Mouse (Mus musculus) ES-CJ7 (cell line): ENCODE data around the gene Tln2.
A peak's percentile ranks its signal among the peaks of the same experiment; 100 is the strongest.

Experiments
- DNase-seq: peaks from one replicate; pipeline ENCODE4 v3.0.0; 2011; ENCODE audit warnings: low read depth, low spot score

Tln2 gene

DNA sequence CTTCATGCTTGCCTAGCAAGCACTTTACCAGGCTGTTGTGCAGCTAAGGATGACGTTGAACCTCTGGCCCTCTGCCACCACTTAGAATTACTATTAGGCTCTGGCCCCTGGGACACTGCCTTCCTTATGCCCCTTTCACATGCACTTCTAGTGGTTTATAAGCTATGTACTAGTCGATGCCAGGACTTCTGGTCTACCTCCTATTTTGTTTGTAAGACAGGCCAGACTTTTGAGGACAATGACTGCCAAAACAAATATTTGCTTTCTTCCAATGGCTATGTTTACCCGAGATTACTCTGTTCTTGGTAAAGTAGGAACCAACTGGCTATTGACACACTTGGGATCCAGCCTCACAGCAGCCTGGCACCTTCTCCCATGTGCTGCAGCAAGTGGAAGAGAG is 82.1 kb downstream of the Tln2 start:
- DNase-seq = no peak

GRCm38 (mm10) chr9:67476184-67476583 is 83.3 kb downstream of the Tln2 start:
- no peak for DNase-seq

DNA sequence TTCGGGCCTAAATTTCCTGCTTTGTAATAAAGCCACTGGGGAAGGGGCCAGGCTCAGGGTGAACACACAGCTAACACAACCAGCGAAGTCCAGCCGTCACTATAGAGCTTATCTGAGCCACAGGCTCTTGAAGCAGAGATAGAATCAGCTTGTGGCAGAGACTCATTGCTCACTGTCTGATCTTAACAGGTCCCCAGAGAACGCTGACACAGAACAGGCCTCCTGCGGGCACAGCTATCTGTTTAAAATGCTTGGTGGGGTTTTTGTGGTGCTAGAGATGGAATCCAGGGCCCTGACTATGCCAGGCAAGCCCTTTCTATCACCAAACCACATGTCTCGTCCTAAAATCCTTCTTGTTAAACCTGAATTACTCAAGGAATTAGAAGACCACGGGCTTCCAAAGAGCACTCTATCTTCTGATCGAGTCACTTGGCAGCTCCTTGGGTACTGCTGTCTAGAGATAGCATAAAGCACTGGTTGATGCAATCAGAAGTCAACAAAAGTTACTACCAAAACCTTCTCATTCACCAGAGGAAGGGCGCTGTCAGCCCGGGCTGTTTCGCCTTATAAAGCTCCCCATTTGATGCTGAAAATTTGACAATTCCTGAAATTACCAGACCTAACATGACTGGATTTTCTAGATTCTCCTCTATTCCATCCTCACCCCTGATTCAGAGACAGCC is 95.9 kb downstream of the Tln2 start:
- DNase-seq = no peak

GRCm38 (mm10) chr9:67441484-67441883 is 118.0 kb downstream of the Tln2 start:
- DNase-seq = no peak

DNA sequence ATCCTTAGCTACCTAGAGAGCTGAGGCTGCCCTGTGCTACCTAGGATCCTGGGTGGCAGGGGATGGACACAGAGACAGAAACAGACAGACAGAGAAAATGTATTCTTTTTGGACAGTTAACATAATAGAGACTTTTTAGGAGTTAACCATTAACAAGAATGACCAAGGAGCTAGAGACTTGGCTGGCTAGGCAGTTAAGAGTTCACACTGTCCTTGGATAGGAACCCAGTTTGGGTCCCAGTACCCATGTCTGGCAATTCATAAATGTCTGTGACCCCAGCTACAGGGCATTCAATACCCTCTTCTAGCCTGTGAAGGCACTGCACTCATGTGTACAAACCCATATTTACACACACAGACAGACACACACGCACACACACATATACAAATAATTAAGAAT is 122.0 kb downstream of the Tln2 start:
- DNase-seq = no peak

GRCm38 (mm10) chr9:67435333-67436154 is 124.0 kb downstream of the Tln2 start:
- no peak for DNase-seq

DNA sequence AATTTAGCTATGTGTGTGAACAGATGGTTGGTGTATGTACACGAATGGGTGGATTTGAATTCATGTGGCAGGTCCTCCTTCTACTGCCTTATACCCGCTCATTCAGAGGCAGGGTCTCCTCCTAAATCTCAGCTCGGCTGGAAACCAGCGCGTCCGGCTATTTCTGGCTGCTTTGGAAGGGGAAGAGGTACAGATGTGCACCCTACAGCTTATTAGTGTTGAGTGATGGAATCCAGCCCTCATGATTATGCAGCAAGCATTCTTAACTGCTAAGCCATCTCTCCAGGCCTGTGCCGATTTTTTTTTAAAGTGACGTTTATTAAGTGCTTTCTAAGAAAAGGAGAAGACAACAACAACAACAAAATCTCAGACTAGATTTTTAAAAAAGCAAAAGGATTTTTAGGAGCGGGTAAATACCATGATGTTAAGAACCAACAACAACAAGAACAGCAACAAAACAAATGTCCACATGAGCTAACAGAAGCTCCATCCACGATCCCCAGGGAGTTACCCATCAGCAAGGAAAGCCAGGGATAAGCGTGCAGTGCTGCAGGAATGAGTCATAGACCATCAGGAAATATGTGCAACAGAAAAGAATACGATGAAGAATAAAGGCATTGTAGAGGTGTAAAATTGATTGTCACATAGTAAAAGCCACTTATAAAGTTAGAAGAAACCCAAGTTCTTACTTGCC is 130.2 kb downstream of the Tln2 start:
- no peak for DNase-seq

DNA sequence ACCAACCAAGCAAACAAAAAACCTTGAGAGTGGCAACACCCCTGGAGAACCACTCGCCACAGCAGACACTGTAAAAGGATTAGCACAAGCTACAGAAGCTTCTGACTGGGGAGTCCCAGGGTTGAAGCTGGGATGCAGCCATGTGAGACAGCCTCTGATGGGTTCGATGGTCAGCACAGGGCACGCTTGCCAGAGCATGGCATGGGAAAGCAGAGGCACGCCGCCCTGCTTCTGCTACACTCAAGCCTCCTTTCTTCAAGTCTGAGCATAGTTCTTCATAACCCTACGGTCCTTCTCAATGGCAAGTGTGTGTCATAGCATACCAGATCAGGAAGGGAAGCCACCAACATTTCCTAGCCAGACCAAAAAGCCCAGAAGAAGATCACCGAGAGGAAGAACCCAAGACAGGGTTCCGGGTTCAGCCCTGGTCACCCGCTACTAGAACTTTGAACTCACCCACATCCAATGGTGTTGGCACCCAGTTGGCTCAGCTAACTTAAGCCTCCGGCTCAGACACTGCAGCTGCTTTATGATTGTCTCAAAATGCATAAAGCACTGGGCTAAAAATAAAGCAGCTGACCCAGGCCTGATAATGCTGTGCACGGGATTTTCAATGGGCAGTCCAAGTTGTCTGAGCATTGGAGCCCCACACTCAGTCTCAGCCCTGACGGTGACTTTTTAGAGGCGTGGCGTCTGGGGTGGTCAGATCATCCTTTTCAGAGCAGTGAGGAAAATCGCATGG is 131.0 kb downstream of the Tln2 start:
- DNase-seq = no peak

DNA sequence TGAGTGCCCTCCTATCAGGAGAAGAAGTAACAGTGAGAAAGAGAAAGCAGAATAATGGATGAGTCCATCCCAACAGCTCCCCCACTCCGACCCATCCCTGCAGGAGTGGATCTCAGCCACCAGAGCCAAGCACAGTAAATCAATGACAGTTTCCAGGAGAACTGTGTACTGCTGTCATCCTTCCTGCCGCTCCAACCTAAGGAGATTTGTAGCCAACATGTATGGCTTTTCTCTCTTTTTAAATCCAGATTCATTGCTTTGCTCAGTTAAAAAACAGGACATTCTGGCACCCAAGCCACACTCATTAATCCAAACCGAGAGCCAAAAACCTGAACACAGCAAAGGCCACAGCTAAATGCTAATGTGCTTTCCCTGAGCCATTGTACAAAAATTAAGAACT is 133.2 kb downstream of the Tln2 start:
- DNase-seq = no peak

- peak; percentile 8 for DNase-seq
Measured at GRCm38 (mm10) chr9:67424110-67424509, 135.4 kb downstream of the Tln2 start.

- DNase-seq = no peak
Measured at GRCm38 (mm10) chr9:67418092-67418491, 141.4 kb downstream of the Tln2 start.

GRCm38 (mm10) chr9:67410667-67411066 is 148.8 kb downstream of the Tln2 start:
- DNase-seq = no peak

GRCm38 (mm10) chr9:67404736-67405135 is 154.8 kb downstream of the Tln2 start:
- no peak for DNase-seq

GRCm38 (mm10) chr9:67399563-67399962 is 159.9 kb downstream of the Tln2 start:
- DNase-seq = peak; percentile 41

- DNase-seq = no peak
Measured at GRCm38 (mm10) chr9:67397756-67398155, 161.7 kb downstream of the Tln2 start.

DNA sequence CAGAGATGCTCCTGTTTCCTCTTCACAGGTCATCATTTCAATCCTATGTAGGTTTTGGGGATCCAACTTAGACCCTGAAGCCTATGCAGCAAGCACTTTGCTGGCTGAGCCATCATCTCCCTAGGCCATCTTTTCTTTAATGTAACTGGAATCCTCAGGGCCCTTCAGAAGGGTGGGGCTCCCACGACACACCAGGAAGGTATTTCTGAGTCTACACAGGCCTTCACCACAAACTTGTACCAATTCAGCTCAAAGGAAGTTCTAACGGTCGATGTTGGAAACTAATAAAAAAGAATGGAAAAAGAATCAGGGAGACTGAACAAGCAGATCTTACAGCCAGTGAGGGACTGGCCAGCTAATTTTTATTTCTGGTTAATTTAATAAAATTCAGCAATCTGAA is 163.1 kb downstream of the Tln2 start:
- no peak for DNase-seq

DNA sequence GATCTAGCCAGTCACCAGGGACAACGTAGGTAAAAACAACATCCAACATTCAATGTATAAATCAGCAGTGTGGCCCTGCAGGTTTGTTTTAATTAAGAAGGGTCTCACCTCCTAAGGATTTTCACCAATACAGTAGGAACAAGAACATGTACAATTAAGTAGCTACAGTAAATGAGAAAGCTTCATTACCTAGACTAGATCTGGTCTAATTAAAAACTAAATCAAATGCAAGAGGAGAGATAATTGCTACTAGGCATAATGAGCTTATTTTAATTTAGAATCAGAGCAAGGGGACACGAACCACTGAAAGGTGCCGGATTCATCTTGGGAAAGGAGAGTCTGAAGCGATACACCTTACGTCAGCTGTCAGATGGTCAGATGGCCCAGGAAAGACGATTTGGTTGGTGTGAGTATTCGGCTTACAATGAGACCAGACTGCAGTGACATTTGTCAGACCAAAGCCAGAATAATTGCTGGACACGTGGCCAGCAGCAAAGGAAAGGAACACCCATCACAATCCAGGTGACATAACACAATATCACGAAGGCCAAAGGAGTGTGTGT is 175.4 kb downstream of the Tln2 start:
- no peak for DNase-seq

- DNase-seq = no peak
Measured at GRCm38 (mm10) chr9:67380095-67380494, 179.4 kb downstream of the Tln2 start.

DNA sequence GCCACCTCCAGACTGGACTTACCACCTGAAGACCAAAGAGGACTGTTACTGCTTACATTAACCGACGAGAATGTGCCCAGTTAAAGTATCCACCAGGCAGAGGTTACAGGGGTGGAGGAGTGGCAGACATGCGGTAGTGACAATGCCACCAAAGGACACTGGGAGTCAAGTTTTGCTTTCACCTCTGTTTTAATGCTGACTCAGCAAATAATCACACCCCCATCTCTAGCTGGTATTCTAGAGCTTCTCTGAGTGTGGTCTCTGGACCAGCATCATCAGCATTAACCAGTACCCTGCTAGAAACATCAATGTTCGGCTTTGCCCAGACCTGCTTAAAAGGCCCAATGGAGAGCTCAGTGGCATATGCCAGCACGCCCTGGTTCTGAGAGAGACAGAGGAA is 180.7 kb downstream of the Tln2 start:
- no peak for DNase-seq

- peak; percentile 14 for DNase-seq
Measured at GRCm38 (mm10) chr9:67368078-67368477, 191.4 kb downstream of the Tln2 start.

DNA sequence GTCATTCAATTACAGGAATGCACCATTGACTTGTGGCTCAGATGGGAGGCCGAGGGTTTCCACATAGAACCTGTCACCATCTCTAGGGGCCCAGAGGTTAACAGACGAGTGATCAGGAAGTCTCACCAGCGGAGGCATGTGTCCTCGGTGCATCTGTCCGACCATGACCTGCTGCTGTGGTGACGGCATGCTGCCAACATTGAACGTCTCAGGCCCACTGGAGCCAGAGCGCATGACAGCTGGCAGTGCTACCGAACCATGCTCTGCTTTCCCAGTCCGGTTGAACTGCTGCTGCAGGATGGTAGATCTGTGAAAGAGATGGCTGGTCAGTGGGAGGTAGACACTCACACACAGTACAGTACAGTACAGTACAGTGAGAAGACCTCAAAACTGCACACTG is 197.0 kb downstream of the Tln2 start:
- DNase-seq = no peak

DNA sequence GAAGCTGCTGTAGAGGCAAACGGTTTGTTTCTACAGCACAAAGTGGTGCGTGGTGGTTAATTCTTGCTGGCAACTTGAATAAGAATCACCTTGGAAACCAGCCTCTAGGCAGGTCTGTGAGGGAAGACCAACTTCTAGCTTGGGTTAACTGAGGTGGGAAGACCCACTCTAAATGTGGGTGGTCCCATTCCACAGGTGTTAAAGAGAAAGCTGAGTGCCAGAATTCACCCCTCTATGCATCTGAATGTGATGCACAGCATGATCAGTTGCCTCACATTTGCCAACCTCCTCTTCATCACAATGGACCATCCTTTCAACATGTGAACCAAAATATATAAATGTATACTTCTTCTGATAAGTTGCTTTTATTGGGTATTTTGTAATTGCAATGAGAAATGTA is 197.4 kb downstream of the Tln2 start:
- peak; percentile 45 for DNase-seq
